Mouse (Mus musculus): ENCODE measurements around the gene Neo1.

Neo1 gene

GRCm38 (mm10) chr9:59036159-59036731, at the start of gene Neo1:
TSS of gene Neo1 (minus strand) at chr9:59036441.
- DNase-seq, result peak; percentile 8 to 24

DNA sequence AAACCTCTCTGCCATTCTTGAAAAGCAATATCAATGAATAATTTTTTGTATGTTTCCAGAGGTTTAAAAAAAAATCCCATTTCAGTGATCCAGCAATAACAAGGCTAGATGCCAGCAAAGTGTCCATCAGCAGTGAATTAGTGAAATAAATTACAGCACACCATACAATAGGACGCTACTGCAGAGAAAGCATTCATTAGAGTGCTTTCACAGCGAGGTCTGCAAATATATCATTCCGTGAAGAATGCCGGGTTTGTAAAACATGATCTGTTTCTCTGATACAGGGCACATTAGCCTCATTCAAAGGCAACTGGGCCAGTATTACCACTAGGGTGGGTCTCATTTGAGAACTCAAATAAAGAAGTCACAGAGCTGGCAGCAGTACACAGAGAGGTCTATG, 39.4 kb upstream of the Neo1 start:
- DNase-seq, result no peak

- DNase-seq, result no peak
Observed at GRCm38 (mm10) chr9:59073887-59074286, 37.6 kb upstream of the Neo1 start.

DNA sequence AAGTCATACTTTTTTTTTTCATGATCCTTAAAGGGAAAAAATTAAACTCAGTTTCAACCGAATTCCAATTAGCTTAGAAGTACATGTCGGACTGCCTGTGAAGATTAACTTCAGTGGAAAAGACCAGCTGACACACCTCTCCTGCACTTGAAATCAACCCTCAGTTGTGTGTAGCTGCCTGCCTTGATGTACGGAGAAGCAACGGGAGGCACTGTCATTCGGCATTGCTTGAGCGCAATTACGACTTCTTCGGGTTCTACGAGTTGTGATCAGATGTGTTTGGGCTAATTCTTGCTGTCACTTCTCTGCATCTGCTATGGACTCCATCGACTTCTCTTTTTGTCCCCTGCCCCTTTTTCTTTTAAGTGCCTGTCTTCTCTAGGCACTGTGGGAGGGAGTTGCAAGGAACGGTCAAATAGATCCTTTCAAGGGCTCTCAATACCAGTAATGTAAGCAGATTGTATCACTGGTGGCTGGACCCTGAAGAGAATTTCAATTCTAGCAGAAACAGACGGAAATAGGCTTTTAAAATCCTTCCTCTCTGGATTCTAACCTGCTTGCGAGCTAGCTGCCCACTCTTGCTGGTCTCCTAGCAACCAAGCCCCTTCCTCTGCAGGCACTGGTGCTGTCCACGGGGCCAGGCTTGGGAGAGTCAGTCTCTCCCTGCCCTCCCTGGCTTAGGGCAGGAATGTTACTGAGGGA, 36.0 kb upstream of the Neo1 start:
- DNase-seq, result no peak

DNA sequence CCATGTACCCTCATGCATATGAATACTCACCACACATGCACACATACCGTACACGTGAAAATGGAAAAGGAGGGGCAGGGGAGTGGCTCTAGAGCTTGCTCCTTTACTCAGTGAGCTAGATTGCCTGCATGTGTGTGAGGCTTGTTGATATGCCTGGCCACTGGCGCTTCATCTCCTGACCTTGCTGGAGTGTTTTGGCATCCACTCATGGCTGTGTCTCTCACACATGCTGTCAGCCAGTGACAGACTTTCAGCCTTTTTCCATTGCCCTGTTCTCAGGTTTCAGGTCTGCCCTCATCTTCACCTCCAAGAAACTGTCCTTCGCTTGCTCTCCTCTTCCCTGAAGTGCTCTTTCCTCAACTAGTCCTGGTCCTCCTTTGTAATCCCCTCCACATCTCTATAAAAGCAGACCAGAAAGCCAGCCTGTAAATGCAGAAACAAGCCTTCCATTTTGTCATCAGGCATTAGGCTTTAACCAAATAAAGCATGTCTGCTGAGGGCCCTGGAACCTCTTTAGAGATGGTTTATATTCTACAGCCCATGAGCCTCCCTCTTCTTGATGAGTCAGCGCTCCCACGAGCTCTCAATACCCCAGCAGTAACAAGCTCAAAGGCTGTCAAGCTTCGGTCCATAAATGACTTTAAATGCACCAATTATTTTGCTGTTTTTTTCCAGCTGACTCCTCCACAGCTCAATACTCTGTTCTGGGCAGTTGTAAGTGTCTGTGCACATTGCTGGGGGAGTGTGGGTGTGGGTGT, 35.2 kb upstream of the Neo1 start:
- DNase-seq, result no peak

- DNase-seq, result no peak
Observed at GRCm38 (mm10) chr9:59070216-59070615, 34.0 kb upstream of the Neo1 start.

DNA sequence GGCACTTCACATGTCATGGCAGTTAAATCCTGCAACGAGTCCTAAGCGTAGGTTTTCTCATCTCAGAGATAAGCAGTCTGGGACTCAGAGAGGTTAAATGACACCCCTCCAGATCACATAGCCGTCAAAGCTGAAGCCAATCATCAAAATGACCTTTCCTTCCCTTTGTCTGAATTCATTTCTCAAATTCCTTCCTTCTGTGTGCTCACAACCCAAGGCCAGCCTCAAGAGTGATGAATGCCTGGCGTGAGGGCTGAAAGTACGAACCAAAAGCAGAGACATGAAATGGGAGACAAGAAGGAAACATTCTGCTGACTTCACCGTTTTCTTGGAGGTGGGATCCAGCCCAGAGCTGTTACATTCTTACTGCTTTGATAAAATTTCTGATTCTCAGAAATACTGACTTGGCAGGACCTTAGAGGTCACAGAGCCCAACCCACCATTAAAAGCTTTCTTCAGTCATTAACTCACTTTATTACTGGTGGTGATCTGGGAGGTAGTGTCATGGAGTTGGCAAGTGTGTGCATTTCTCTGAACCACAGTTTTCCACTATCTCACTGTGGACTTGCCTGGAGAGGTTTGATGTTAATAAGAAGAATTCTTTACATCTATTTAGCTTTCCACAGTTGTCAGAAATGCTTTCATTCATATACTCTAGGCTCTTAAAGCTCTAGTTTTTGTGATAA, 29.5 kb upstream of the Neo1 start:
- no peak for DNase-seq

GRCm38 (mm10) chr9:59062409-59062808, 26.2 kb upstream of the Neo1 start:
- no peak for DNase-seq

DNA sequence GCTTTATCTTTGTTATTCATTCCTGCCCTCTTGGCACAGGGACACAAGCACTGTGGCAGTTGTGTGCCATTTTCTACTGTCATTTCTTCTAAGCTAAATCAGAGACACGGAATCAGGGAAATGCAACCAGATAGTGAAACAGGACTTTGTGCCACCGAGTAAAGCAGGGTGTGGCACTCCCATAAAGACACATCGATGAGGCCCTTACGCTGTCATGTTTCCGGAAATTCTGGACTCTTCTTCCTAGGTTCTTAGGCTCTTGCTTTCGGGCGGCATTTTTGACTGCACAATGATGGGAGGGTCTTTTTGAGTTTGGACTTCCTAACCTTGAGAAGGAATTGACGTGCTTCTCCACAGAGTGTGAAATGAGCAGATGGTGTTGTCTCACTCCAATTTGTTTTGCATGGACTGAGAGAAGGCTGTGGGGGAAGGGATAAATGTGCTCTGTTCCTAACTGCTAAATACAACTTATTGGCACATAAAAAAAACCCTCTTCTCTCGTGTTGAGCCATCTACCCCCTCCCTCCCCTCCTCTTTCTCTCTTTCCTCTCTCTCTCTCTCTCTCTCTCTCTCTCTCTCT, 23.9 kb upstream of the Neo1 start:
- no peak for DNase-seq

- no peak for DNase-seq
Observed at GRCm38 (mm10) chr9:59059158-59059557, 22.9 kb upstream of the Neo1 start.

DNA sequence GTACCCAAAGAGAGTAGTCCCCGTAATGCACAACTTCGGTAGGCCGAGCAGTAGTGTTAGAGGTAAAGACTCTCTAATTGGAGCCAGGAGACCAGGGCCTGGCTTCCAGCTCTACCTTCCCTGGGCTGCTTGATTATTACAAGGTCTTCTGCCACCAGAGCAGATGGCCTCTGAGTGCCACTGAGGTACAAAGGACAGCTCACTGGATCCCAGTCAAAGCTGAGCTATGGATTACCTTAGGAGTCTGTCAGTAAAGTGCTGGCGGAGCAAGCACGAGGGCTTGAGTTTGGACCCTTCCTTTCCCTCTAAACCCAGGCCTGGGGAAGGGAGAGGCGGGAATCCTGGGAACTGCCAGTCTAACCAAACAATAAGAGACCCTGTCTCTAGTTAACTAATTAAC, 21.8 kb upstream of the Neo1 start:
- DNase-seq, result no peak

GRCm38 (mm10) chr9:59056281-59056680, 20.0 kb upstream of the Neo1 start:
- no peak for DNase-seq

- no peak for DNase-seq
Observed at GRCm38 (mm10) chr9:59041805-59042204, 5.6 kb upstream of the Neo1 start.

- peak in 1 of 2 experiments; percentile 1 for DNase-seq
Observed at GRCm38 (mm10) chr9:59036732-59037341, 596 bp upstream of the Neo1 start.

DNA sequence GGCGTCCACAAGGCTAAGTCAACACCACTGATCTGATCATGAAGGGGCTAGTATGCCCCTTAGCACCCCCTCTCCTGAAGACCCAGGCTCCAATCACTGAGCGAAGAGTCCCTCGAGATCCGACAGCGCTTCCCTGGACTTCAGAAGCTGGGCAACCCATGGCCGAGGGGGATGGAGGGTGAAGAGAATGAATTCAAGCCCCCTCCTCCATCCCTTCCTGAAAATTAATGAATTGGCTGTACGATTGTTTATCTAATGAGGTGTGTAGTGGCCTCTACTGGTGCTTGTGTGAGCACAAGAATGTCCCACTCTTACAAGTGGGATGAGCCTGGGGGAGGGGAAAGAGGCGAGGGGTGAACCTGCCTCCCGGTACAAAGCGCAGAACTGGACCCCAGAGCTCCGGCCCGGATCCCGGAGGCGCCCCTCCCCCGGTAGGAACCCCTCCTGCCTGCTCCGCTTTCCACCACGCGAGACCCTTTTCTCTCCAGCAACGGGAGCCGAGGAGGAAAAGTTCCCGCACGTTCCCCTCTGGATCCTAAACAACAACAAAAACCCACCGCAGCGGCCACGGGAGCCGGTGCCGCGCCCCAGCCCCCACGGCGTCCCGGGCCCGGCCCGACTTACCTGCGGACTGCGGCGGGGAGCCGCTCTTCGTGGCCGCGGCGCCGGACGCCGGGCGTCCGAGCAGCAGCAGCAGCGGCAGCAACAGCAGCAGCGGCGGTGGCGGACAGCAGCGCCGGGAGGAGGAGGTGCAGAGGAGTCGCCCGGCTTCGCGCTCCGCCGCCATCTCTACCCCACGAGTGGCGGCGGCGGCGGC, 691 bp downstream of the Neo1 start:
- DNase-seq, result peak; percentile 2 to 4

DNA sequence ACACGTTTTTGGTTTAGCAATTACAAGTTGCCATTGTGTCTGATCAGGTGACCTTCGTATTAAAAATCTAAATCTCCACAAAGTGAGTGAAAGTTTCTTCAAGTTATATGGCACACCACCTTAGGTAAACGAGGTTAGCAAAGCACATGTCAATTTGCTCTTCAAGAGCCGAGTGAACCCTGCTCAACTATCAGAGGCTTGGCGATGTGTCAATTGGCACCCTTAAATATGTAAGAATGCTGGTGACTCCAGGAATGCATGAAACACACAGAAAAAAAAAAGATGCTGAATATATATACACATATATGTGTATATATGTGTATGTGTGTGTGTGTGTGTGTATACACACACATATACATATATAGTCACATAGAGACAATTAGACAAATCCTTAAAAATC, 1.4 kb downstream of the Neo1 start:
- no peak for DNase-seq

DNA sequence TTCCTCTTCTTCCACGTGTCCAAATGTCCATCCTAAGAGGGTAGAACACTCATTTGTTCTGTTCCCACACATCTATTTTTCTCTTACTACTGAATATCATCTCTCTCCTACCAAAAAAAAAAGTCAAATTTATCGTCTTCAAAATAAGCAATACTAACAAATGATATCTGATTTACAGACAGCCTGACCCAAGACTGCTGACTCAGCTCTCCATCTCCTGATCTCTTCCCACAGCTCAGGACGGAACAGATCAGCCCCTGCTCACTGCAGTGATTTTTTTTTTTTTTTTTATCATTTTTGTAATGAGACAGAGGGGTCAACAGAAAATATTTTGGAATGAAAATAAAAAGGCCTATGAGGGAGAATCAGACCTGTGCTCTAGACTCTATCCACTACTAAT, 2.7 kb downstream of the Neo1 start:
- DNase-seq, result no peak

DNA sequence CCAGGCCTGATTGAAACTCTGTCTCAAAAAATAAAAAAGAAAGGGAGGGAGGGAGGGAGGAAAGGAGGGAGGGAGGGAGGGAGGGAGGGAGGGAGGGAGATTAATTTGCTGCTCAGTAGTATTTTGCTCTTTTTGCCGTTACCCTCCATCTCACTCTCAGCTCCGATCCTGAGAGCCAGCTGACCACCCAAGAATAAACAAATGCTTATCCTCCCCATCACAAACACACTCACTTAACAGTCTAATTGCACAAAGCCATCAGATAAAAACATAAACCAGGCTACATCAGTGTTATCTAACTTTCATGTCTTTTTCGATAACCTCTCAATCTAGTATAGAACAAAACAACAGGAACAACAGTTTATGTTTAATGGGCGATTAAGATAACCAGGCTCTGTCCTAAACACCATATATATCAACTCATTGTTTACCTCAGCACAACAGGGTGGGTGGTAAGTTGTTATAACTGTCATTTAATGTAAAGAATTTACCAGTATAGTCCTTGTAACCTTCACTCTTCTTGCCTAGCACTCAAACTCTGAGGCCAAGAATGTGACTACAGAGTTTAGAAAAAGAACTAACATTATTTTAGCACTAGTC, 11.9 kb downstream of the Neo1 start:
- DNase-seq, result no peak

DNA sequence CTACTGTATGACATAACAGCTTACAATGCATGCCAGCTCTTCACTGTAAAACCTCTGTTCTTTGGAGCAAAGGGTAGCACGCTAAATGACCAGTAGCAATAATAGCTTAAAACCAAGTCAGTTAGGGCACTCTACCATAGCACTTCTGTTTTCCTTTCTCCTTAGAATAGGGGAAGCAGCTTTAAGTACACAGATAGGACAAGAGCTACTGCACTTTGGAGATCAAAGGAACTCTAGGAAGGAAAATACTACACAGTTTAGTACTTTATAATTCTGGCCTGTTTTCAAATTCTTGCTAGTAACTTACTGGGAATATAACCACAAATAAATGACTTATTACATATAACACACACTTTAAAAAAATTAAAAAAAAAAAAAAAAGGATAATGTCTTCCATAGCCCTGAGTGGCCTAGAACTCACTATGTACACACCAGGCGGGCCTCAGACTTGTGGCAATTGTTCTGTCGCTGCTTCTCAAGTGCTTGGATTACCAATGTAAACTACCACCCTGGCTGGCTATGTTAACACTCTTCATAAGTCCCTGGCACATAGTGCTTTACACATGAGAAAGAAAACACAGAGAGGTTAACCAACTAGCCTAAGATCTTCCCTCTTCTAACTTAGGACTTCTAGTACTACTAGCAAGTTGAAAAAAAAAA, 20.1 kb downstream of the Neo1 start:
- DNase-seq, result no peak

- DNase-seq, result no peak
Observed at GRCm38 (mm10) chr9:59013365-59013764, 22.9 kb downstream of the Neo1 start.
